Comparison of ENCODE assay signal across 8 mouse cellular contexts in the genomic region with DNA sequence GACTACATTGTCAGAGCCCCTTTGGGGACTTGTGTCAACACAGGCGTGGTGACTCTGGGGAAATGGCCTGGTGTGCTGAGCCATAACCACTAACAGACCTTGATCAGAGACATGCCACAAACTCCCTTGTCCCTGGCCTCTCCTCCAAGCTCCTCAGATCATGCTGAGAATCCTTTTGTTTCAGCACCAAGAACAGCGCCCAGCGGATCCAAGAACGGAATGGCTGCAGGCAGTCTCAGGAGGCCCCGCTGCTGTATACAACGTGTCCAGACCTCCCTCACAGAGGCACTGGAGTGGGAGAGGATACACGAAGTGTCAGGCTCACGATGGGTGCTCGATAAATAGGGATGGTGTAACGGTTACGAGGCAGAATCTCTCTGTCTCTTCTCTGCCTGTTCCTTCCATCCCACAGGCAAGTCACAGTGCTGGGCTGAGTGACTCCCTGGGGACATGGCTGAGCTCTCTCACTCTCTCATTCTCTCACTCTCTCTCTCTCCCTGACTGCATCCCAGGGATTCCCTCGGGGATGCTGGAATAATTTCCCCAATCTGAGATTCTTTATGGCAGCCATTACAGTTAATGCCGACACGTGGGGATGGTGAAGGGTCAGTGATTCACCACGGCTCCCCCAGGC.
A peak's percentile ranks its signal among the peaks of the same experiment; 100 is the strongest.
DNase-seq lines count a peak whose midpoint lies in the region; ATAC-seq lines count a peak whose summit lies in the region.

No protein-coding gene starts in this region.

- H3K36me3 ChIP-seq in embryonic facial prominence, embryonic 14.5 days (ENCODE audit: control insufficient read depth, insufficient read depth, low read length), result no peaks in the 10 kb centered on the region
- no peaks in the 10 kb centered on the region for H3K36me3 ChIP-seq in splenic B cell, adult 2 months (ENCODE audit: control insufficient read depth, insufficient read depth, low read length, poor library complexity, severe bottlenecking)

- WGBS in embryonic facial prominence, embryonic 14.5 days, result 14% methylated on average over 15 of the region's 15 CpGs

- H3K4me1 ChIP-seq in embryonic facial prominence, embryonic 14.5 days (ENCODE audit: control insufficient read depth, insufficient read depth, low read length), result no peaks in the 10 kb centered on the region

- no peak overlapping the region for H3K4me2 ChIP-seq in embryonic facial prominence, embryonic 14.5 days (ENCODE audit: low read depth, low read length)

- no peak overlapping the region for H3K27ac ChIP-seq in embryonic facial prominence, embryonic 14.5 days (replicated peaks; ENCODE audit: low read depth, low read length)

- peak; percentile 45 for DNase-seq in thymus, postnatal 0 days (ENCODE audit: low spot score)
- DNase-seq in thymus, adult 18-20 months, result no peak
- peak; percentile 92 for DNase-seq in embryonic facial prominence, embryonic 14.5 days (ENCODE audit: low spot score)
- peak; percentile 10 for DNase-seq in induced T-regulatory cell, adult 2 months (ENCODE audit: low read depth)
- DNase-seq in lung, postnatal 25 days (ENCODE audit: low spot score), result peak; percentile 17
- peak; percentile 8 for DNase-seq in splenic B cell, adult 2 months (ENCODE audit: low read depth, low spot score)
- DNase-seq in natural killer cell, adult 2 months (ENCODE audit: low spot score in 2 of 2), result no peak

- H3K4me3 ChIP-seq in embryonic facial prominence, embryonic 14.5 days (ENCODE audit: low read depth, low read length), result no peak overlapping the region

- no peak overlapping the region for H3K9ac ChIP-seq in embryonic facial prominence, embryonic 14.5 days (ENCODE audit: low read depth, low read length)

- ATAC-seq in embryonic facial prominence, embryonic 14.5 days (ENCODE audit: low read depth), result no peak
- no peak for ATAC-seq in frontal cortex, adult (ENCODE audit: low TSS enrichment)

- no peaks in the 10 kb centered on the region; the same call in 1 of the 2 replicates for H3K27me3 ChIP-seq in embryonic facial prominence, embryonic 14.5 days (replicated peaks; ENCODE audit: control insufficient read depth, insufficient read depth, low read length)
- H3K27me3 ChIP-seq in splenic B cell, adult 2 months (ENCODE audit: control insufficient read depth, insufficient read depth, low read length, poor library complexity, severe bottlenecking), result no peaks in the 10 kb centered on the region

- no peaks in the 10 kb centered on the region for H3K9me3 ChIP-seq in embryonic facial prominence, embryonic 14.5 days (ENCODE audit: control insufficient read depth, low read length)

Comparison
In these comparisons a context has a peak if more than half of its experiments do, and no peak if none do; other contexts are left out.
1. DNase-seq: peak in thymus, postnatal 0 days (single experiment), embryonic facial prominence, embryonic 14.5 days (single experiment), induced T-regulatory cell, adult 2 months (single experiment), lung, postnatal 25 days (single experiment) and splenic B cell, adult 2 months (single experiment); none in thymus, adult 18-20 months (0 of 2) and natural killer cell, adult 2 months (0 of 2).